Mouse (Mus musculus) G1E (cell line): ENCODE data around the gene Lamc2. TPM values are rescaled to one million over a fixed set of nuclear protein-coding genes. Genes with fewer than 3 reads are reported as not detected.

Experiments
- ATAC-seq: 2 replicates; pipeline ENCODE4 v1.8.0; 2016; ENCODE audit warnings: mild to moderate bottlenecking; ENCODE audit not compliant: insufficient number of reproducible peaks, poor library complexity, low FRiP score, severe bottlenecking; ENCODE audit errors: extremely low read depth
- DNase-seq: peaks from one replicate; pipeline ENCODE4 v3.0.0; 2012; ENCODE audit warnings: low spot score
- H3K27me3 ChIP-seq: 2 replicates; pipeline ENCODE4 v1.6.1; 2012; ENCODE audit warnings: mild to moderate bottlenecking, low read length, inconsistent platforms; ENCODE audit not compliant: insufficient read depth
- H3K36me3 ChIP-seq: replicated peaks from 2 replicates; pipeline ENCODE3; 2012; ENCODE audit warnings: mild to moderate bottlenecking, inconsistent platforms
- H3K4me1 ChIP-seq: 2 replicates; pipeline ENCODE4 v1.6.1; 2012; ENCODE audit warnings: low read depth, low read length, inconsistent platforms, mixed read lengths; ENCODE audit not compliant: insufficient read depth
- H3K4me3 ChIP-seq: 2 replicates; pipeline ENCODE4 v1.5.1; 2012; ENCODE audit warnings: low read depth, mild to moderate bottlenecking, inconsistent platforms, low read length, moderate library complexity, mixed read lengths
- H3K9me3 ChIP-seq: replicated peaks from 2 replicates; pipeline ENCODE4 v1.6.1; 2012; ENCODE audit warnings: inconsistent platforms
- CTCF ChIP-seq: IDR thresholded peaks from 2 replicates; pipeline ENCODE4 v1.5.1; 2012; ENCODE audit warnings: low read depth, low read length, inconsistent platforms, mixed read lengths
- GATA1 ChIP-seq: IDR thresholded peaks from 2 replicates; pipeline ENCODE4 v1.6.1; 2012; ENCODE audit warnings: borderline replicate concordance, low read length, inconsistent platforms, mixed read lengths
- GATA2 ChIP-seq: IDR thresholded peaks from 2 replicates; pipeline ENCODE4 v1.6.1; 2012; ENCODE audit warnings: low read depth, low read length, inconsistent platforms, borderline replicate concordance
- POLR2AphosphoS5 ChIP-seq: IDR thresholded peaks from 2 replicates; pipeline ENCODE4 v1.6.1; 2012; ENCODE audit warnings: low read depth, low read length, inconsistent platforms; ENCODE audit not compliant: insufficient replicate concordance
- TAL1 ChIP-seq: conservative IDR thresholded peaks from 2 replicates; pipeline ENCODE4 v1.6.1; 2012; ENCODE audit warnings: low read depth, low read length, inconsistent platforms, mixed read lengths
- polyA plus RNA-seq: library from polyadenylated mRNA; stranded (reverse); fragments of >175 nt; gene quantifications from 2 replicates; pipeline ENCODE4 v1.2.3, GENCODE M21; 2012
- total RNA-seq, 2 experiments: library from RNA; stranded (forward) in 1 of 2; stranded (reverse) in 1 of 2; fragments of 200-1000 nt in 1 of 2; fragments of >200 nt in 1 of 2; fragmentation: Nextera tagmentation in 1 of 2; gene quantifications; 2 replicates each; pipeline ENCODE4 v1.2.3; 2014 to 2017

The Lamc2 gene
- total and polyA plus RNA-seq, 3 experiments = 0.11 TPM; not detected in 2

- TF ChIP-seq TAL1 (no peak), GATA1 (no peak), POLR2AphosphoS5 (no peak), GATA2 (no peak), CTCF (no peak)
- peaks cover 33% of the 10 kb centered on the region for H3K27me3 ChIP-seq
- H3K4me3 ChIP-seq = no peak overlapping the region
- no peaks in the 10 kb centered on the region for H3K4me1 ChIP-seq
- ATAC-seq (no peak), DNase-seq (no peak)
- no peaks in the 10 kb centered on the region; the same call in 1 of the 2 replicates for H3K9me3 ChIP-seq
- H3K36me3 ChIP-seq = no peaks in the 10 kb centered on the region
Measured at GRCm38 (mm10) chr1:153109836-153110235, 76.4 kb downstream of the Lamc2 start.

- TF ChIP-seq CTCF (no peak), GATA2 (no peak), TAL1 (no peak), GATA1 (no peak), POLR2AphosphoS5 (no peak)
- peaks cover 34% of the 10 kb centered on the region for H3K27me3 ChIP-seq
- DNase-seq (no peak), ATAC-seq (no peak)
- H3K4me1 ChIP-seq = no peaks in the 10 kb centered on the region
- no peaks in the 10 kb centered on the region; the same call in 1 of the 2 replicates for H3K9me3 ChIP-seq
- H3K36me3 ChIP-seq = no peaks in the 10 kb centered on the region
- H3K4me3 ChIP-seq = no peak overlapping the region
Measured at GRCm38 (mm10) chr1:153109346-153109745, 76.9 kb downstream of the Lamc2 start.

- Histone ChIP-seq H3K4me1 (no peaks in the 10 kb centered on the region), H3K27me3 (peaks cover 39% of the 10 kb centered on the region), H3K36me3 (no peaks in the 10 kb centered on the region), H3K9me3 (no peaks in the 10 kb centered on the region; the same call in 1 of the 2 replicates), H3K4me3 (no peak overlapping the region)
- no peak for ATAC-seq
- TF ChIP-seq POLR2AphosphoS5 = no peak
- TF ChIP-seq GATA2 = no peak
- no peak for TF ChIP-seq GATA1
- no peak for TF ChIP-seq TAL1
- TF ChIP-seq CTCF = no peak
- DNase-seq = no peak
Measured at GRCm38 (mm10) chr1:153107866-153108265, 78.4 kb downstream of the Lamc2 start.

GRCm38 (mm10) chr1:153104804-153105203 is 81.4 kb downstream of the Lamc2 start:
- no peak for DNase-seq
- H3K9me3 ChIP-seq = no peaks in the 10 kb centered on the region
- no peaks in the 10 kb centered on the region for H3K36me3 ChIP-seq
- no peak for ATAC-seq
- H3K4me3 ChIP-seq = no peak overlapping the region
- peaks cover 2% of the 10 kb centered on the region; the same call in 1 of the 2 replicates for H3K4me1 ChIP-seq
- H3K27me3 ChIP-seq = peaks cover 50% of the 10 kb centered on the region
- no peak for TF ChIP-seq POLR2AphosphoS5
- no peak for TF ChIP-seq CTCF
- no peak for TF ChIP-seq TAL1
- TF ChIP-seq GATA2 = no peak
- TF ChIP-seq GATA1 = no peak

GRCm38 (mm10) chr1:153103186-153103554 is 83.1 kb downstream of the Lamc2 start:
- TF ChIP-seq CTCF (no peak), POLR2AphosphoS5 (no peak), GATA2 (no peak), GATA1 (no peak), TAL1 (no peak)
- no peaks in the 10 kb centered on the region for H3K9me3 ChIP-seq

GRCm38 (mm10) chr1:153102296-153103185 is 83.7 kb downstream of the Lamc2 start:
- ATAC-seq (no peak), DNase-seq (no peak)
- H3K36me3 ChIP-seq = no peaks in the 10 kb centered on the region
- peaks cover 56% of the 10 kb centered on the region for H3K27me3 ChIP-seq
- no peak for TF ChIP-seq POLR2AphosphoS5
- no peak for TF ChIP-seq GATA1
- no peak for TF ChIP-seq TAL1
- TF ChIP-seq GATA2 = no peak
- no peak for TF ChIP-seq CTCF
- no peak overlapping the region for H3K4me3 ChIP-seq
- peaks cover 2% of the 10 kb centered on the region; the same call in 1 of the 2 replicates for H3K4me1 ChIP-seq
- no peaks in the 10 kb centered on the region for H3K9me3 ChIP-seq

More at GRCm38 (mm10) chr1:153103186-153103554, 83.1 kb downstream of the Lamc2 start:
- ATAC-seq (no peak), DNase-seq (no peak)
- Histone ChIP-seq H3K36me3 (no peaks in the 10 kb centered on the region), H3K4me3 (no peak overlapping the region), H3K27me3 (peaks cover 60% of the 10 kb centered on the region), H3K4me1 (peaks cover 2% of the 10 kb centered on the region; the same call in 1 of the 2 replicates)
